In the genomic region with DNA sequence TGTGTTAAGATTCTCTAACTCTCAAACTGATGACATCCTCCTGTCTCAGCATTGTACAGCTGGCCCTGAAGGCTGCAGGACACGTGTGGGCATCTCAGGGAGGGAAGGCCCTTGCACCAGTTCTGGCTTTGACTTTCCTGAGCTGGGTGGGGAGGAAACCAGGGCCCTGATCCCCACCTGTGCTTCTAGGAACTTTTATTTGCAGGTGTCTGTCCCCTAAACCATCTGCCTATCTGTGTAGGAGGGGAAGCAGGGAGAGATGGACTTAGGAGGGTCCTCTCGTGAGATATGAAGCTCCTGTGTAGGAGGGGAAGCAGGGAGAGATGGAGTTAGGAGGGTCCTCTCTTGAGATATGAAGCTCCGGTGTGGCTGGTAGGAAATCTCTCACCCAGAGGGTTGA, we compare ENCODE assay signal across 12 mouse cellular contexts. TPM values are rescaled to one million over a fixed set of nuclear protein-coding genes. Genes with fewer than 3 reads are reported as not detected.
DNase-seq lines count a peak whose midpoint lies in the region; ATAC-seq lines count a peak whose summit lies in the region.
"Had no signal": no experiment of that assay in that cellular context is flagged by ENCODE, and none has a peak within 500 bp of the region (broad histone marks: within the 10 kb centered on the region; RNA-seq: fewer than 3 reads in every experiment).

No protein-coding gene starts in this region.

- DNase-seq in heart, adult 18-20 months, result no peak
- DNase-seq in lung, postnatal 4 days, result no peak
- DNase-seq in intestine, embryonic 14.5 days (ENCODE audit: low spot score), result no peak
- DNase-seq in left cerebral cortex, adult 11 months (ENCODE audit: low spot score), result no peak
- DNase-seq in layer of hippocampus, postnatal 14 days (ENCODE audit: low spot score in 2 of 2), result no peak
- DNase-seq: cerebellum, adult 8-10 months; retina, postnatal 1 day had no signal

- peak; percentile 3; the same call in 1 of the 2 replicates for ATAC-seq in heart, embryonic 13.5 days (ENCODE audit: extremely low read depth, insufficient number of reproducible peaks, low FRiP score, low TSS enrichment)
- no peak for ATAC-seq in lung, embryonic 16.5 days (ENCODE audit: low read depth)
- no peak for ATAC-seq in intestine, embryonic 14.5 days (replicated peaks; ENCODE audit: low FRiP score, low TSS enrichment, low read depth)
- ATAC-seq in stomach, embryonic 15.5 days (ENCODE audit: insufficient read depth, low FRiP score, low read depth), result no peak
- ATAC-seq: CD4-positive, CD25-positive, alpha-beta regulatory T cell, adult 4 months had no signal

- 31% methylated on average over 3 of the region's 3 CpGs for WGBS in heart, embryonic 13.5 days
- WGBS in lung, embryonic 16.5 days, result 41% methylated on average over 3 of the region's 3 CpGs
- WGBS in intestine, embryonic 14.5 days, result 35% methylated on average over 3 of the region's 3 CpGs
- 47% methylated on average over 3 of the region's 3 CpGs for WGBS in stomach, embryonic 15.5 days

- peaks cover 71% of the 10 kb centered on the region for H3K4me1 ChIP-seq in heart, embryonic 13.5 days
- H3K4me1 ChIP-seq in lung, embryonic 16.5 days (replicated peaks; ENCODE audit: control insufficient read depth, insufficient read depth, low read length), result peaks cover 26% of the 10 kb centered on the region
- peaks cover 43% of the 10 kb centered on the region for H3K4me1 ChIP-seq in intestine, embryonic 14.5 days (replicated peaks; ENCODE audit: control insufficient read depth, insufficient read depth, low read length)
- peaks cover 48% of the 10 kb centered on the region for H3K4me1 ChIP-seq in stomach, embryonic 15.5 days

- H3K4me2 ChIP-seq in heart, embryonic 13.5 days, result peak overlapping the region; percentile 26
- peak overlapping the region; percentile 13 for H3K4me2 ChIP-seq in lung, embryonic 16.5 days (ENCODE audit: low read depth, low read length)
- H3K4me2 ChIP-seq in intestine, embryonic 14.5 days (ENCODE audit: low read length), result no peak overlapping the region
- peak overlapping the region; percentile 24 for H3K4me2 ChIP-seq in stomach, embryonic 15.5 days

- peak overlapping the region; percentile 94 for H3K27ac ChIP-seq in heart, embryonic 13.5 days (replicated peaks)
- peak overlapping the region; percentile 91 for H3K27ac ChIP-seq in lung, embryonic 16.5 days (ENCODE audit: low read length)
- H3K27ac ChIP-seq in intestine, embryonic 14.5 days (ENCODE audit: low read depth), result peak overlapping the region; percentile 98
- H3K27ac ChIP-seq in stomach, embryonic 15.5 days, result peak overlapping the region; percentile 97
- H3K27ac ChIP-seq: macrophage had no signal

- H3K9ac ChIP-seq in heart, embryonic 13.5 days, result peak overlapping the region; percentile 52; the same call in 1 of the 2 replicates
- H3K9ac ChIP-seq in lung, embryonic 16.5 days (ENCODE audit: low read length), result peak overlapping the region; percentile 0; the same call in 1 of the 2 replicates
- H3K9ac ChIP-seq in intestine, embryonic 14.5 days (ENCODE audit: low read length), result no peak overlapping the region
- no peak overlapping the region for H3K9ac ChIP-seq in stomach, embryonic 15.5 days

- H3K4me3 ChIP-seq in heart, embryonic 13.5 days, result no peak overlapping the region
- no peak overlapping the region for H3K4me3 ChIP-seq in lung, embryonic 16.5 days (ENCODE audit: low read length)
- H3K4me3 ChIP-seq in intestine, embryonic 14.5 days (ENCODE audit: low read depth, low read length), result no peak overlapping the region
- no peak overlapping the region for H3K4me3 ChIP-seq in stomach, embryonic 15.5 days (replicated peaks)

- H3K36me3 ChIP-seq in heart, embryonic 13.5 days, result peaks cover 2% of the 10 kb centered on the region
- H3K36me3 ChIP-seq in lung, embryonic 16.5 days (ENCODE audit: control insufficient read depth, insufficient read depth, low read length), result no peaks in the 10 kb centered on the region
- 0 out of 2 replicates have a peak, but pooled peaks cover under 1% of the 10 kb centered on the region for H3K36me3 ChIP-seq in intestine, embryonic 14.5 days (ENCODE audit: control insufficient read depth, insufficient read depth, low read length)
- no peaks in the 10 kb centered on the region for H3K36me3 ChIP-seq in stomach, embryonic 15.5 days

- no peaks in the 10 kb centered on the region for H3K27me3 ChIP-seq in heart, embryonic 13.5 days (replicated peaks)
- no peaks in the 10 kb centered on the region for H3K27me3 ChIP-seq in lung, embryonic 16.5 days (ENCODE audit: control insufficient read depth, insufficient read depth, low read depth, low read length)
- H3K27me3 ChIP-seq in intestine, embryonic 14.5 days (replicated peaks; ENCODE audit: control insufficient read depth, insufficient read depth, low read length), result no peaks in the 10 kb centered on the region
- H3K27me3 ChIP-seq in stomach, embryonic 15.5 days (replicated peaks), result no peaks in the 10 kb centered on the region

- H3K9me3 ChIP-seq in heart, embryonic 13.5 days, result no peaks in the 10 kb centered on the region
- no peaks in the 10 kb centered on the region for H3K9me3 ChIP-seq in lung, embryonic 16.5 days (ENCODE audit: control insufficient read depth, low read length)
- H3K9me3 ChIP-seq in intestine, embryonic 14.5 days (ENCODE audit: control insufficient read depth, low read length), result no peaks in the 10 kb centered on the region
- H3K9me3 ChIP-seq in stomach, embryonic 15.5 days, result no peaks in the 10 kb centered on the region

RNA-seq across cellular contexts. Expression of a gene that starts 0.5 kb away (rescaled TPM):
- polyA plus RNA-seq in heart, embryonic 13.5 days (2015; fragmentation: Nextera tagmentation; extraction: Ambion mirVana), result 18.0 and 19.4 TPM in 2 replicates
- total RNA-seq in heart, adult 18-20 months (2021), result 10 to 100 TPM; 41.5 to 48.0 TPM
- polyA plus RNA-seq in lung, embryonic 16.5 days (2015; fragmentation: Nextera tagmentation; extraction: Ambion mirVana), result 108 and 122 TPM in 2 replicates
- polyA plus RNA-seq in intestine, embryonic 14.5 days (2014; fragmentation: Nextera tagmentation; extraction: Ambion mirVana), result 23.5 and 24.2 TPM in 2 replicates
- polyA plus RNA-seq in stomach, embryonic 15.5 days (2015; fragmentation: Nextera tagmentation; extraction: Ambion mirVana), result 23.5 and 23.7 TPM in 2 replicates
- total RNA-seq in layer of hippocampus, postnatal 14 days (2021), result 10 to 100 TPM; 10.1 to 10.7 TPM
- polyA plus RNA-seq: macrophage had no signal

RNA-seq across cellular contexts. Expression of a gene that starts 32.9 kb away (rescaled TPM):
- polyA plus RNA-seq in heart, embryonic 13.5 days (2015; fragmentation: Nextera tagmentation; extraction: Ambion mirVana), result 25.1 and 29.0 TPM in 2 replicates
- 10 to 100 TPM; 11.1 to 14.5 TPM for total RNA-seq in heart, adult 18-20 months (2021)
- 42.4 and 49.6 TPM in 2 replicates for polyA plus RNA-seq in lung, embryonic 16.5 days (2015; fragmentation: Nextera tagmentation; extraction: Ambion mirVana)
- 36.7 and 42.3 TPM in 2 replicates for polyA plus RNA-seq in intestine, embryonic 14.5 days (2014; fragmentation: Nextera tagmentation; extraction: Ambion mirVana)
- 38.6 and 40.2 TPM in 2 replicates for polyA plus RNA-seq in stomach, embryonic 15.5 days (2015; fragmentation: Nextera tagmentation; extraction: Ambion mirVana)
- total RNA-seq in layer of hippocampus, postnatal 14 days (2021), result 10 to 100 TPM; 30.1 to 33.4 TPM

RNA-seq across cellular contexts. Expression of a gene that starts 37.7 kb away (rescaled TPM):
- polyA plus RNA-seq in heart, embryonic 13.5 days (2015; fragmentation: Nextera tagmentation; extraction: Ambion mirVana), result 0.11 and 0.15 TPM in 2 replicates
- 1 to 10 TPM; 2.5 to 3.0 TPM for total RNA-seq in heart, adult 18-20 months (2021)
- 0.19 TPM in 1 of 2 replicates, not detected in the other for polyA plus RNA-seq in lung, embryonic 16.5 days (2015; fragmentation: Nextera tagmentation; extraction: Ambion mirVana)
- not detected in 2 replicates for polyA plus RNA-seq in intestine, embryonic 14.5 days (2014; fragmentation: Nextera tagmentation; extraction: Ambion mirVana)
- 0.12 and 0.36 TPM in 2 replicates for polyA plus RNA-seq in stomach, embryonic 15.5 days (2015; fragmentation: Nextera tagmentation; extraction: Ambion mirVana)
- total RNA-seq in layer of hippocampus, postnatal 14 days (2021), result 1 to 10 TPM; 1.4 to 1.6 TPM
- polyA plus RNA-seq: CD4-positive, CD25-positive, alpha-beta regulatory T cell, adult 4 months; macrophage had no signal

RNA-seq across cellular contexts. Expression of a gene that starts 50.3 kb away (rescaled TPM):
- polyA plus RNA-seq in heart, embryonic 13.5 days (2015; fragmentation: Nextera tagmentation; extraction: Ambion mirVana), result 15.7 and 17.9 TPM in 2 replicates
- total RNA-seq in heart, adult 18-20 months (2021), result 10 to 100 TPM; 26.2 to 31.3 TPM
- 22.1 and 22.5 TPM in 2 replicates for polyA plus RNA-seq in lung, embryonic 16.5 days (2015; fragmentation: Nextera tagmentation; extraction: Ambion mirVana)
- 20.0 and 22.0 TPM in 2 replicates for polyA plus RNA-seq in intestine, embryonic 14.5 days (2014; fragmentation: Nextera tagmentation; extraction: Ambion mirVana)
- 18.1 and 21.1 TPM in 2 replicates for polyA plus RNA-seq in stomach, embryonic 15.5 days (2015; fragmentation: Nextera tagmentation; extraction: Ambion mirVana)
- 10 to 100 TPM; 47.3 to 51.1 TPM for total RNA-seq in layer of hippocampus, postnatal 14 days (2021)

Comparison
In these comparisons a context has a peak if more than half of its experiments do, and no peak if none do; other contexts are left out.
1. H3K9ac ChIP-seq: peak in heart, embryonic 13.5 days (single experiment) and lung, embryonic 16.5 days (single experiment); none in intestine, embryonic 14.5 days (single experiment) and stomach, embryonic 15.5 days (single experiment).
2. Peak in every context shown above with its lines, with median percentiles within 50 percentile points of each other: H3K27ac ChIP-seq.